Mouse (Mus musculus) CH12.LX (cell line): Measurements from ENCODE around the gene Fam168a.

ENCODE experiments used
- CTCF ChIP-seq, 2 experiments: IDR thresholded peaks in 1 of 2; conservative IDR thresholded peaks in 1 of 2; 2 replicates each; pipeline ENCODE4 v1.5.1; 2011 to 2012; ENCODE audit warnings: low read depth in 2 of 2, low read length in 2 of 2, improper control_type of control experiment in 1 of 2, inconsistent platforms in 1 of 2, mild to moderate bottlenecking in 1 of 2, moderate library complexity in 1 of 2
- E2F4 ChIP-seq: IDR thresholded peaks from 2 replicates; pipeline ENCODE4 v1.6.1; 2011; ENCODE audit warnings: low read depth, low read length, improper control_type of control experiment; ENCODE audit not compliant: insufficient replicate concordance
- NELFE ChIP-seq: IDR thresholded peaks from 2 replicates; pipeline ENCODE4 v1.6.1; 2011; ENCODE audit warnings: low read depth, low read length, improper control_type of control experiment
- POLR2A ChIP-seq: IDR thresholded peaks from 2 replicates; pipeline ENCODE4 v1.6.1; 2011; ENCODE audit warnings: low read depth, mild to moderate bottlenecking, improper control_type of control experiment, low read length
- TBP ChIP-seq: conservative IDR thresholded peaks from 2 replicates; pipeline ENCODE4 v1.6.1; 2011; ENCODE audit warnings: low read depth, low read length, improper control_type of control experiment

DNA sequence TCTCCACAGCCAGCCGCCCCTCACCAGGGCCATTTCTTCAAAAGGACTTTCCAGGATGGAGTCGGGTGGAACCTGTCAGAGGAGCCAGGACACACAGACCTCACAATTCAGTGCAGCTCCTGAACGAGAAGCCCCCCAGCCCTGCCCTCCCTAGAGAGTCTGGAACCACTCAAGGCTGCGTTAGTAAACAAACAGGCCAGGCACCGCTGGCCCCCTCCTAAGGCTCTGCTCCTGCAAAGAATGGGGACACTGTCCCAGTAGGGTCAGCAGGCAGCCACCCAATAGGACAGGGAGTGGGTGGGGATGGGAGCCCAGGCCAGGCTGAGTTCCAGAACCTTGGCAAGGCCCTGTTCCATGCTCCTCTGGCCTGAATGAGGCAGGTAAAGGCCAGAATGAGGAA is 49.7 kb upstream of the Fam168a start:
- TF ChIP-seq NELFE (no peak), POLR2A (no peak), TBP (no peak), E2F4 (no peak), CTCF (conservative IDR thresholded peaks at IDR 0.05 in 1 of 2, IDR thresholded peaks at IDR 0.05 in 1 of 2; ENCODE audit: low read depth in 2 of 2, low read length in 2 of 2) (no peak)
